Mouse (Mus musculus) embryonic fibroblast, embryonic 13.5 days (primary cell): ENCODE results near the gene Sec14l4.

Source experiments
- CTCF ChIP-seq: IDR thresholded peaks from 2 replicates; pipeline ENCODE4 v1.5.1; 2011; ENCODE audit warnings: mild to moderate bottlenecking, control low read depth, low read length, moderate library complexity, borderline replicate concordance; ENCODE audit not compliant: insufficient read depth
- POLR2A ChIP-seq: IDR thresholded peaks from 2 replicates; pipeline ENCODE4 v1.6.1; 2011; ENCODE audit warnings: low read depth, mild to moderate bottlenecking, control low read depth, low read length, moderate library complexity

GRCm38 (mm10) chr11:4035916-4036315 is 4.7 kb downstream of the Sec14l4 start:
- TF ChIP-seq POLR2A, result no peak
- no peak for TF ChIP-seq CTCF
